Mouse (Mus musculus) inflammation-experienced regulatory T-cells, adult 6 months (primary cell): ENCODE measurements around the gene Slc38a9. TPM values are rescaled to one million over a fixed set of nuclear protein-coding genes. Genes with fewer than 3 reads are reported as not detected.
"Not testable (repeated sequence)": the region's sequence is repeated elsewhere in the genome, so short reads cannot be mapped to it uniquely, and the experiment has no call there.

ENCODE experiments used
- ATAC-seq: one replicate; pipeline ENCODE4 v1.8.0; 2017
- polyA plus RNA-seq, 3 experiments: library from polyadenylated mRNA; unstranded; fragments of 100-300 nt; shearing (Covaris generic); gene quantifications; one replicate each; pipeline ENCODE4 v1.2.1; 2017

Slc38a9 gene
- polyA plus RNA-seq, 3 experiments from 2014 or later, result 21.8 to 39.6 (median 34.2) TPM

GRCm38 (mm10) chr13:112683970-112684369, 23.4 kb downstream of the Slc38a9 start:
- ATAC-seq, result no peak

DNA sequence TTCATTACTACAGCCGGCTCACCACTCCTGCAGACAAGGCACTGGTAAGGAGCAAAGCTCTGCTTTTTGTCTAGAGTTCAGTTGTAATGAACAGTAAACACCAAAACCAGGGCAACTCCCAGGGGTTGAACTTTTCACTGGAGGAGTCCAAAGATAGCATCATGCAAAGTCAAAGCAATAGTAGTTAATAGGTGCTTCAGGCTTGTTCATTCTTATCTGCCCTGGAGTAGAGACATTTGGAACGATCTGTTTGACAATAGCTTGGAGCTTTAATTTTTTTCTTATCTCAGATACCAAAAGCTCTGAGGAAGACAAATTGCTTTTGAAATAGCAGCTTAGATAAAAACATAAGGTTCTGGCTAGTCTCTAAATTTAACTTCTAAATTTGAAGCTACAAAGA, 25.6 kb downstream of the Slc38a9 start:
- no peak for ATAC-seq

GRCm38 (mm10) chr13:112692870-112693553, 32.5 kb downstream of the Slc38a9 start:
- ATAC-seq, result no peak

DNA sequence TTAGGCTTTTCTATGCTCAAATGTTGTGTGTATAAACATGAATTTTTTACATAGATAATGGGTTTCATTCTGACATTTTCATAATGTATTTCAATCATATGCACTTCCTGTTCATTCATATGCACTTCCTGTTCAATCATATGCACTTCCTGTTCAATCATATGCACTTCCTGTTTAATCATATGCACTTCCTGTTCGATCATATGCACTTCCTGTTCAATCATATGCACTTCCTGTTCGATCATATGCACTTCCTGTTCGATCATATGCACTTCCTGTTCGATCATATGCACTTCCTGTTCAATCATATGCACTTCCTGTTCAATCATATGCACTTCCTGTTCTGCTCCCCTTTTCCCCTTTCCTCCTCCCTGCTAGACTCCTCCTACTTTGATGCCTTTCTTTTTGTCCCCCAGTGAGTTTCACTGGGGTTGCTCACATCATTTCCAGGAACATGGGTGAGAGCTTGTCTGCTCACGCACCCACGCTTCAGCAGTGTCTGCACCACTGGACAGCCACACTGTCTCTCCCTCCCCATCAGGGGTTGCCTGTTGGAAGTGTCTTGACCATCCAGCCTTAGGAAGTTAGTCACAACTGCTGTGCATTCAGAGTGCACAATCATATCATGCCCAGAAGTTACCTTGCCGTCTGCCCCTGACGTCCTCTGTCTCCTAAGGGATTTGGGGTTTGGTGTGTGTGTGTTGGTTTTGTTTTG, 35.1 kb downstream of the Slc38a9 start:
- peak; percentile 43 for ATAC-seq

DNA sequence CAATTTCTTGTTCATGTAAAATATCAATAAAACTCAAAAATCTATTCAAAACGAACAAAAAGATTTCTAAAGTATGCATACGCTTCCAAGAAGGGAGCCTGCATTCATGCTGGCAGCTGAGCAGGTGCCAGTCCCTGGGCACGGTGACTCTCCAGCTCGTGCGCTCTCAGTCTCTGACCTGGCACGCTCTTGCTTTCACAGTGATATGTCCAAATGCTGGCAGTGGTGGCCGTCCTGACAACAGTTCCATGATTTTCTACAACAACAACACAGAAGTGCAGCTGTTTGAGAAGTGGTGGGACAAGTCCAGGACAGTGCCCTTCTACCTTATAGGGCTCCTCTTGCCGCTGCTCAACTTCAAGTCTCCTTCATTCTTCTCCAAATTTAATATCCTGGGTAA, 40.7 kb downstream of the Slc38a9 start:
- ATAC-seq, result no peak

- no peak for ATAC-seq
These were observed 45.8 kb downstream of the Slc38a9 start for GRCm38 (mm10) chr13:112706351-112706750.

DNA sequence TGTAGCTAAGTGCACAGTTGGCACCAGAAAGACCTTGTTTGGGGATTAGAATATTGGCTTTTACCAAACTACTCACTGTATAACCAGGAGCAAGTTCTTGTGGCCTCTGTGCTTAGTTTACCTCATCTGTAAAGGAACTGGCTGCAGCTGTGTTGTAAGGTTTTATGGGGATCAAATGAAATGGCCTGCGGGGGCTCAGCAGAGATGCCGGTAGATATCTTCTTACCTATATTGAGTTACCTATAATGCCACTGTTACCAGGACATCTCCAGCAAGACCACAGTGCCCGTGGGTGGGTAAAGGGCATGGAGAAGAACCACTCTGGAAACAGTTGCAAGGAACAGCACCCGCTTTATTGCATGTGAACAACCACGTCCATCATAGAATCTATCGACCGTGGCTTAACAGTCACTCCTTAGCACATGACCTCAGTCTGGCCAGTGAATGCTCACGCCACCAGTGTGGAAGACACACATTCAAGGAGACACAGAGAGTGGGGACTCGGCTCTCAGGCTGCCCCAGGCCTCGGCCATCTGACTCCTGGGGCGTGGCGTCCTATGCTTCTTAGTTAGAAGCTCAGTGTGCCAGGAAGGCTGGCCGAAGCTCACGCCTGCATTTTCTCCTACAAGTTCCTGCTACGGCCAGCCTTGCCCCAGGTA, 59.7 kb downstream of the Slc38a9 start:
- no peak for ATAC-seq

GRCm38 (mm10) chr13:112721946-112722729, 61.6 kb downstream of the Slc38a9 start:
- no peak for ATAC-seq

DNA sequence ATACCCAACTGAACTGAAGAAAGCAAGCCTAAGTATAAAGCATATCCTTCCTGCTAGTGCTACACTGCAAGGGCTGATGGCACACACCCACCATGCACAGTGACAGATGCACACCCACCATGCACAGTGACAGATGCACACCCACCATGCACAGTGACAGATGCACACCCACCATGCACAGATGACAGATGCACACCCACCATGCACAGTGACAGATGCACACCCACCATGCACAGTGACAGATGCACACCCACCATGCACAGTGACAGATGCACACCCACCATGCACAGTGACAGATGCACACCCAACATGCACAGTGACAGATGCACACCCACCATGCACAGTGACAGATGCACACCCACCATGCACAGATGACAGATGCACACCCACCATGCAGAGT, 63.7 kb downstream of the Slc38a9 start:
- not testable (repeated sequence) for ATAC-seq

GRCm38 (mm10) chr13:112726002-112726401, 65.5 kb downstream of the Slc38a9 start:
- no peak for ATAC-seq

DNA sequence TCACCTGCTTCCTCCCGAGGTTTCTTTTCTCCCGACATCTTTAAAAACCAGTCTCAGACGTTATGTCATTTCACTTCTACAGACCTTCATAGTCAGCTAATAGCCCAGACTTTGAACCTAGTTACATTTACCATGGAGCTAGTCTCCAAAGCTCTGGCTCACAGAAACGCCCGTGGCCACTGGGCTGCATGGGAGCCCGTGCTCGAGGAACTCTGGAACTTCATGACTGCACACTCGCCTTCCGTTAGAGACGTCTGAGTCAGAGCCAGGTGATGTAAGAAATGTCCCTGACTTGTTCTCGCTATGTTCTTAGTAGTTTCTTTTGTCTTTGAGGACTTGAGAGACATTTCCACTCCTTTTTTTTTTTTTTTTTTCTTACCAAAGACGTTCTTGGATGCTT, 72.8 kb downstream of the Slc38a9 start:
- no peak for ATAC-seq

GRCm38 (mm10) chr13:112734906-112735713, 74.6 kb downstream of the Slc38a9 start:
- no peak for ATAC-seq

DNA sequence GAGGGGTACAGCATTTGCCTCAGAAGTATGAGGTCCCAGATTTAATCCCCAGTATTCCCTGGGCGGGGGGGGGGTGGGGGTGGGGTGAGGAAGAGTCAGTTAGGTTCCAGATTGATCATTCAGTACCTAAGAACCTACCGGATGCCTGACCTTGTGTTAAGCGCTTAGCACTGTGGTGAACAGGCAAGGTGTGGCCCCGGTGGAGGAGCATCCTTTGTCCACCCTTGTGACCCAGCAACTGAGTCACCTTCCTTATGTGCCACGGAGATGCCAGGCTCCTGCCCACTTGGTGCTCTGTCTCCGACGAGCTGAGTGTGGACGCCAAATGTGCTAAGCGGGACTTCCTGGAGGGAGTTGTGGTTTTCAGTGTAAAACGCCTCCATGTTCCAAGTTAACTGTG, 75.9 kb downstream of the Slc38a9 start:
- no peak for ATAC-seq

- ATAC-seq, result no peak
These were observed 76.6 kb downstream of the Slc38a9 start for GRCm38 (mm10) chr13:112737110-112737509.

DNA sequence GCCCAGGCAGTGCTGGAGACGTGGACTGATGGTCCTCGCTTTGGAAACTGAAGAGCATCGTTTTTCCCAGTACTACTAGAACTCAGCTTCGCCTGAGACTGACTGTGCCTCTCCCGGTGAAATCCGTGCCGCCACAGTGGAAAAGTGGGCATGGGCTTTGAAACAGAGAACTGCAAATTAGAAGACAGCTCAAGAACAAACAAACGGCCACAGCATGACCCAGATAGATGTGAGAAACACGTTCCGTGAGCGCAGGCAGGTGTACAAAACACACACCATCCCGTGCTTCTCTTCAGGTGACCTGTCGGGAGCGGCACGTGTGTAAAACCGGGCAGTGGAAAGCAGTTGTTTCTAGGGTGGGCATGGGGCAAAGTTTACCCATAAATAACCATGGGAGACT, 77.5 kb downstream of the Slc38a9 start:
- no peak for ATAC-seq

DNA sequence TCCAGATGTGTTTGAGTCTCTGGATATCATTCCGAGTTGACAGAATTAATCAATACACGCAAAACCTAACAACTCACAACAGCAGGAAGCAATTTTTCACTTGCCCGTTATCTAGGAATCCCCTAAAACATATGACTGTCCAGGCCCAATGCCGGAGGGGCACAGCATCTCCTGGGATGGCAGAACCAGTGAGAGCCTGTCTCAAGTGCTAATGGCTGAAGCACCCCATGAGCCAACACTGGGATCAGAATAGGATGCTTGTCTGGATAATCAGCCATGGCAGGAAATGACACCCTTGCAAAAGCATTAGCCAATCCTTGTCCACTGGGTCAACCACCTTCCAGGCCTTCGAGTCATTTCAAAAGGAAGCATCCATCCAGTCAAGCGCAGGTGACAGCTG, 79.5 kb downstream of the Slc38a9 start:
- no peak for ATAC-seq

- ATAC-seq, result no peak
These were observed 81.7 kb downstream of the Slc38a9 start for GRCm38 (mm10) chr13:112742076-112742830.

- ATAC-seq, result no peak
These were observed 83.1 kb downstream of the Slc38a9 start for GRCm38 (mm10) chr13:112743647-112744046.

- ATAC-seq, result no peak
These were observed 83.7 kb downstream of the Slc38a9 start for GRCm38 (mm10) chr13:112744061-112744849.

DNA sequence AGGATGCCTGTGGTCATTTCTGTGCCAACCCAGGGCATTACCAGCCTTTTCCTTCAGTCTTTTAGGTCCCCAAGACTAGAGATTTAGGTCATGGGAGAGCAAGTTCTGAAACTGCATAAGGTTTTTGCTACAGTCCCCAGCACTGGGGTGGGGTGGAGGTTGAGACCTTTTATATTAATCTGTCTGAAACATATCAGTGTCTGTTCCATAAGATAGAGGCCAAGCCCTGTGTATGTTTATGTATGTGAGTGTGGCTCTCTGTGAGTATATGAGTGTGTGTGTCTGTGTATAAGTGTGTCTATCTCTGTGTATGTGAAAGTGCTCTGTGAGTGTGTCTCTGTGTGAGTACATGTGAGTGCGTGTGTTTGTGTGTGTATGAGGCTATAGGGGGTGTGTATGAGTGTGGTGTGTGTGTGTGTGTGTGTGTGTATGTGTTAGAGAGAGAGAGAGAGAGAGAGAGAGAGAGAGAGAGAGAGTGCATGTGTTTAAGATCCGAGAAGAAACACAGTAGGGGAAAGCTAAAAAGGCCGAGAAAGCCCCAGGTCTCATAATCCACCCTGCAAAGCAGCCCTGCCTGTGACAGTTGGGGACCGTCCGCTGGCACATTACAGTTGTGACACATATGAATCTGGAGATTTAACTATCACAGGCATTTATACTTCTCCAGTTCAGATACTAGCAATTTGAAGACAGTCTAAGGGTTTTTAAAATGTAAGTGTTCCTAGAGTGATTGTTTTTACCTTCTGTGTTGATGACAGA, 85.6 kb downstream of the Slc38a9 start:
- ATAC-seq, result no peak
